Mouse (Mus musculus) forebrain, postnatal 0 days (tissue): ENCODE measurements at regions not wholly inside any gene's neighbourhood (a gene's known extent, or its start where the extent isn't known, plus 50 kb on each side); places are given as distances from the start of the nearest gene placed in this dataset.

ENCODE experiments used
- ATAC-seq: fragments of 200-750 bp; cut with Nextera tagmentation; 2 replicates; pipeline ENCODE4 v1.8.0; 2017; ENCODE audit warnings: mild to moderate bottlenecking, moderate library complexity
- DNase-seq: peaks from one replicate; pipeline ENCODE4 v3.0.0-alpha.2; 2015
- H3K27ac ChIP-seq: fragments of 300-500 bp; sonication (generic); 2 replicates; pipeline ENCODE4 v1.5.1; 2014; ENCODE audit warnings: low read depth, mild to moderate bottlenecking, antibody characterized with exemption, low read length, moderate library complexity, mixed read lengths
- H3K27me3 ChIP-seq: fragments of 300-500 bp; sonication (generic); 2 replicates; pipeline ENCODE4 v1.6.1; 2014; ENCODE audit warnings: mild to moderate bottlenecking, low read length, mixed read lengths; ENCODE audit not compliant: insufficient read depth
- H3K36me3 ChIP-seq: fragments of 300-500 bp; sonication (generic); 2 replicates; pipeline ENCODE4 v1.6.1; 2014; ENCODE audit warnings: mild to moderate bottlenecking, moderate library complexity; ENCODE audit not compliant: insufficient read depth
- H3K4me1 ChIP-seq: fragments of 300-500 bp; sonication (generic); 2 replicates; pipeline ENCODE4 v1.6.1; 2014; ENCODE audit warnings: antibody characterized with exemption; ENCODE audit not compliant: insufficient read depth
- H3K4me2 ChIP-seq: fragments of 300-500 bp; sonication (generic); 2 replicates; pipeline ENCODE4 v1.6.1; 2014; ENCODE audit warnings: low read depth, mild to moderate bottlenecking, moderate library complexity
- H3K4me3 ChIP-seq: fragments of 300-500 bp; sonication (generic); 2 replicates; pipeline ENCODE4 v1.5.1; 2014; ENCODE audit warnings: low read depth, low read length, mixed read lengths
- H3K9ac ChIP-seq: fragments of 300-500 bp; sonication (generic); 2 replicates; pipeline ENCODE4 v1.6.1; 2014; ENCODE audit warnings: mild to moderate bottlenecking
- H3K9me3 ChIP-seq: fragments of 300-500 bp; sonication (generic); 2 replicates; pipeline ENCODE4 v1.6.1; 2016; ENCODE audit warnings: low read length
- CTCF ChIP-seq: sonication (generic); IDR thresholded peaks from 2 replicates; pipeline ENCODE4 v1.5.1; 2016; ENCODE audit warnings: antibody characterized with exemption, control low read depth, low read depth
- WGBS: fragments of 180-500 bp; shearing (Covaris S2); extraction: QIAGEN DNeasy Blood & Tissue Kit; methylation state at CpG from one replicate; pipeline ENCODE4 v1.1.7; 2014; 5-methylcytosine and 5-hydroxymethylcytosine counted together

- 54% methylated on average over 3 of the region's 3 CpGs for WGBS
- peak; percentile 52 for DNase-seq
These were observed 60.1 kb upstream of the Sorl1 start for GRCm38 (mm10) chr9:42184104-42184635.

GRCm38 (mm10) chr9:42183448-42183847 is 59.4 kb upstream of the Sorl1 start:
- H3K9ac ChIP-seq = no peak overlapping the region
- DNase-seq (peak; percentile 85), ATAC-seq (peak; percentile 73)
- peak overlapping the region; percentile 57 for H3K27ac ChIP-seq
- peaks cover 28% of the 10 kb centered on the region for H3K4me1 ChIP-seq
- no peaks in the 10 kb centered on the region for H3K27me3 ChIP-seq
- no peak overlapping the region for H3K4me3 ChIP-seq
- no peaks in the 10 kb centered on the region for H3K9me3 ChIP-seq
- no peak overlapping the region for H3K4me2 ChIP-seq
- WGBS = 11% methylated on average over 5 of the region's 5 CpGs
- H3K36me3 ChIP-seq = no peaks in the 10 kb centered on the region
- TF ChIP-seq CTCF = no peak

More at GRCm38 (mm10) chr9:42184104-42184635, 60.1 kb upstream of the Sorl1 start:
- Histone ChIP-seq H3K36me3 (no peaks in the 10 kb centered on the region), H3K9ac (no peak overlapping the region), H3K27ac (peak overlapping the region; percentile 57), H3K9me3 (no peaks in the 10 kb centered on the region), H3K4me2 (no peak overlapping the region), H3K27me3 (no peaks in the 10 kb centered on the region), H3K4me3 (no peak overlapping the region), H3K4me1 (peaks cover 24% of the 10 kb centered on the region)
- 0 out of 2 replicates have a peak, but pooled peaks have one; percentile 16 for ATAC-seq
- TF ChIP-seq CTCF = no peak

DNA sequence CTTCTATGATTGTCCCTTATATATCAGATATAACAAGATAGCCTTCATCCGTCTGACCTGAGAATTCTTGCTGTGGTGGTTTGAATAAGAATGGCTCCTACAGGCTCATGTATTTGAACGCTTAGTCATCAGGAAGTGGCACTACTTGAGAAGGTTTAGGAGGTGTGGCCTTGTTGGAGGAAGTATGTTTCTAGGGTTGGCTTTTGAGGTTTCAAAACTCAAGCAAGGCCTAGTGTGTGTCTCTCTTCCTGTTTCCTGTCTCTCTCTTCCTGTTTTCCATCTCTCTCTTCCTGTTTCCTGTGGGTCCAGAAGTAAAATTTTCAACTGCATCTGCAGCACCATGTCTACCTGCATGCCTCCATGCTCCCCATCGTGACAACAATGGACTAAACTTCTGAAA is 58.3 kb upstream of the Sorl1 start:
- Histone ChIP-seq H3K36me3 (no peaks in the 10 kb centered on the region), H3K4me1 (peaks cover 22% of the 10 kb centered on the region), H3K9ac (no peak overlapping the region), H3K9me3 (no peaks in the 10 kb centered on the region), H3K27me3 (no peaks in the 10 kb centered on the region), H3K4me2 (no peak overlapping the region), H3K4me3 (no peak overlapping the region), H3K27ac (peak overlapping the region; percentile 57; the same call in 1 of the 2 replicates)
- DNase-seq = no peak
- no peak for TF ChIP-seq CTCF
- no peak for ATAC-seq
- 85% methylated on average over 3 of the region's 3 CpGs for WGBS

GRCm38 (mm10) chr9:42180152-42180551 is 56.1 kb upstream of the Sorl1 start:
- DNase-seq = peak; percentile 30
- no peak overlapping the region for H3K4me2 ChIP-seq
- no peaks in the 10 kb centered on the region for H3K36me3 ChIP-seq
- no peaks in the 10 kb centered on the region for H3K27me3 ChIP-seq
- H3K27ac ChIP-seq = no peak overlapping the region
- ATAC-seq = no peak
- 86% methylated on average over 4 of the region's 4 CpGs for WGBS
- peaks cover 22% of the 10 kb centered on the region for H3K4me1 ChIP-seq
- no peak overlapping the region for H3K9ac ChIP-seq
- no peak for TF ChIP-seq CTCF
- no peak overlapping the region for H3K4me3 ChIP-seq
- H3K9me3 ChIP-seq = no peaks in the 10 kb centered on the region

GRCm38 (mm10) chr9:42178759-42179377 is 54.8 kb upstream of the Sorl1 start:
- Histone ChIP-seq H3K27me3 (no peaks in the 10 kb centered on the region), H3K4me3 (no peak overlapping the region), H3K9me3 (no peaks in the 10 kb centered on the region), H3K36me3 (no peaks in the 10 kb centered on the region), H3K4me2 (no peak overlapping the region), H3K4me1 (peaks cover 16% of the 10 kb centered on the region; the same call in 1 of the 2 replicates), H3K9ac (no peak overlapping the region), H3K27ac (no peak overlapping the region; the same call in 1 of the 2 replicates)
- ATAC-seq (peak; percentile 34; the same call in 1 of the 2 replicates), DNase-seq (peak; percentile 13)
- WGBS = 14% methylated on average over 4 of the region's 4 CpGs
- TF ChIP-seq CTCF = no peak

GRCm38 (mm10) chr9:42174349-42174955 is 50.4 kb upstream of the Sorl1 start:
- H3K4me3 ChIP-seq = no peak overlapping the region
- TF ChIP-seq CTCF = no peak
- WGBS = 6% methylated on average over 2 of the region's 2 CpGs
- H3K27me3 ChIP-seq = no peaks in the 10 kb centered on the region
- no peak overlapping the region for H3K4me2 ChIP-seq
- H3K4me1 ChIP-seq = peaks cover 7% of the 10 kb centered on the region; the same call in 1 of the 2 replicates
- no peaks in the 10 kb centered on the region for H3K9me3 ChIP-seq
- no peak for DNase-seq
- no peaks in the 10 kb centered on the region for H3K36me3 ChIP-seq
- peak overlapping the region; percentile 41; the same call in 1 of the 2 replicates for H3K27ac ChIP-seq
- peak; percentile 47; the same call in 1 of the 2 replicates for ATAC-seq
- H3K9ac ChIP-seq = no peak overlapping the region
